Mouse (Mus musculus): ENCODE measurements around the gene Armc7.
"Not testable (repeated sequence)": the region's sequence is repeated elsewhere in the genome, so short reads cannot be mapped to it uniquely, and the experiment has no call there.

Gene Armc7

GRCm38 (mm10) chr11:115455619-115456018, 19.8 kb upstream of the Armc7 start:
- no peak for DNase-seq (ENCODE audit: low spot score)

GRCm38 (mm10) chr11:115456182-115456581, 19.3 kb upstream of the Armc7 start:
- no peak for DNase-seq (ENCODE audit: low spot score)

- DNase-seq (ENCODE audit: low spot score): no peak
Observed at GRCm38 (mm10) chr11:115457405-115457804, 18.1 kb upstream of the Armc7 start.

GRCm38 (mm10) chr11:115460976-115461375, 14.5 kb upstream of the Armc7 start:
- no peak for DNase-seq (ENCODE audit: low spot score)

GRCm38 (mm10) chr11:115461846-115462242, 13.6 kb upstream of the Armc7 start:
- DNase-seq (ENCODE audit: low spot score): no peak

GRCm38 (mm10) chr11:115462243-115462891, 13.1 kb upstream of the Armc7 start, which contains the start of gene Slc16a5:
Gene Slc16a5 (plus strand): TSS chr11:115462474.
- DNase-seq (ENCODE audit: low spot score): no peak

GRCm38 (mm10) chr11:115463397-115463796, 12.1 kb upstream of the Armc7 start:
- DNase-seq (ENCODE audit: low spot score): no peak

- DNase-seq (ENCODE audit: low spot score): no peak
Observed at GRCm38 (mm10) chr11:115464851-115465250, 10.6 kb upstream of the Armc7 start.

GRCm38 (mm10) chr11:115467217-115467618, 8.2 kb upstream of the Armc7 start:
- DNase-seq (ENCODE audit: low spot score): no peak

GRCm38 (mm10) chr11:115472183-115472582, 3.3 kb upstream of the Armc7 start:
- DNase-seq (ENCODE audit: low spot score): no peak

GRCm38 (mm10) chr11:115473626-115474275, 1.7 kb upstream of the Armc7 start:
- DNase-seq (ENCODE audit: low spot score): peak; percentile 96

GRCm38 (mm10) chr11:115475758-115476237, 331 bp downstream of the Armc7 start:
- DNase-seq (ENCODE audit: low spot score): no peak

GRCm38 (mm10) chr11:115476630-115477029, 1.2 kb downstream of the Armc7 start:
- not testable (repeated sequence) for DNase-seq (ENCODE audit: low spot score)

- DNase-seq (ENCODE audit: low spot score): not testable (repeated sequence)
Observed at GRCm38 (mm10) chr11:115477388-115477787, 1.9 kb downstream of the Armc7 start.

- DNase-seq (ENCODE audit: low spot score): no peak
Observed at GRCm38 (mm10) chr11:115478296-115478938, 3.0 kb downstream of the Armc7 start.

GRCm38 (mm10) chr11:115481553-115482259, 6.2 kb downstream of the Armc7 start:
- DNase-seq (ENCODE audit: low spot score): no peak

GRCm38 (mm10) chr11:115483278-115483677, 7.8 kb downstream of the Armc7 start:
- DNase-seq (ENCODE audit: low spot score): no peak

GRCm38 (mm10) chr11:115483726-115484125, 8.3 kb downstream of the Armc7 start:
- DNase-seq (ENCODE audit: low spot score): peak; percentile 88

- DNase-seq (ENCODE audit: low spot score): no peak
Observed at GRCm38 (mm10) chr11:115485155-115485554, 9.7 kb downstream of the Armc7 start.

GRCm38 (mm10) chr11:115488551-115489104, 13.2 kb downstream of the Armc7 start:
- DNase-seq (ENCODE audit: low spot score): no peak

GRCm38 (mm10) chr11:115490441-115491355, 15.2 kb downstream of the Armc7 start:
- no peak for DNase-seq (ENCODE audit: low spot score)

Measured in testis, postnatal 10 days (tissue).